Mouse (Mus musculus) gastrocnemius, postnatal 4 days (tissue): Measurements from ENCODE around the gene Nubp2. TPM values are rescaled to one million over a fixed set of nuclear protein-coding genes. Genes with fewer than 3 reads are reported as not detected.

Experiments used
- total RNA-seq, 2 experiments: library from RNA; stranded (reverse); gene quantifications; 2 replicates each; pipeline ENCODE4 v1.2.3; 2021

Nubp2 gene
- total RNA-seq, 2 experiments from 2014 or later, result 19.2 to 21.4 TPM

Other genes starting within 250 kb of the Nubp2 start
- gene Slc9a3r2, start 236.0 kb downstream of the Nubp2 start, total RNA-seq, result 10 to 100 TPM; 35.4 to 35.6 TPM
- gene Npw, start 227.9 kb downstream of the Nubp2 start, total RNA-seq, result not detected
- gene Zfp598, start 216.7 kb downstream of the Nubp2 start, total RNA-seq, result 10 to 100 TPM; 25.7 to 29.6 TPM
- under 1 TPM; 0.13 to 0.15 TPM for gene Syngr3, start 196.4 kb downstream of the Nubp2 start, total RNA-seq
- gene Gfer, start 190.2 kb downstream of the Nubp2 start, total RNA-seq, result 10 to 100 TPM; 22.9 to 24.6 TPM
- gene Noxo1, start 190.1 kb downstream of the Nubp2 start, total RNA-seq, result 1 to 10 TPM; 2.2 to 3.3 TPM
- gene Tbl3, start 178.7 kb downstream of the Nubp2 start, total RNA-seq, result 10 to 100 TPM; 19.1 to 20.4 TPM
- under 1 TPM in 1 of 2 experiments, not detected in 1; 0.23 TPM for gene Rnf151, start 168.3 kb downstream of the Nubp2 start, total RNA-seq
- gene Rps2, start 168.2 kb downstream of the Nubp2 start, total RNA-seq, result 100 to 1,000 TPM; 750 to 839 TPM
- 100 to 1,000 TPM; 383 to 407 TPM for gene Ndufb10, start 161.9 kb downstream of the Nubp2 start, total RNA-seq
- gene Rpl3l, start 158.5 kb downstream of the Nubp2 start, total RNA-seq, result 100 to 1,000 TPM; 215 to 219 TPM
- gene Msrb1, start 149.7 kb downstream of the Nubp2 start, total RNA-seq, result 100 to 1,000 TPM in 1 of 2 experiments, 10 to 100 TPM in 1; 91.8 to 101 TPM
- not detected for gene Hs3st6, start 133.4 kb downstream of the Nubp2 start, total RNA-seq
- not detected for gene Meiob, start 82.1 kb downstream of the Nubp2 start, total RNA-seq
- 10 to 100 TPM; 65.5 to 68.8 TPM for gene Hagh, start 46.2 kb downstream of the Nubp2 start, total RNA-seq
- gene Fahd1, start 36.0 kb downstream of the Nubp2 start, total RNA-seq, result 10 to 100 TPM; 26.4 to 29.0 TPM
- gene Igfals, start 20.4 kb downstream of the Nubp2 start, total RNA-seq, result 1 to 10 TPM; 3.1 to 6.4 TPM
- 10 to 100 TPM; 29.0 to 32.3 TPM for gene Spsb3, start 294 bp upstream of the Nubp2 start, total RNA-seq
- 10 to 100 TPM; 27.8 to 28.0 TPM for gene Eme2, start 8.7 kb upstream of the Nubp2 start, total RNA-seq
- 10 to 100 TPM; 93.0 to 94.7 TPM for gene Mrps34, start 8.8 kb upstream of the Nubp2 start, total RNA-seq
- gene Nme3, start 10.2 kb upstream of the Nubp2 start, total RNA-seq, result 10 to 100 TPM; 10.3 to 14.5 TPM
- gene Mapk8ip3, start 50.6 kb upstream of the Nubp2 start, total RNA-seq, result 10 to 100 TPM; 50.0 to 51.1 TPM
- 10 to 100 TPM; 41.7 to 44.3 TPM for gene Jpt2, start 74.3 kb upstream of the Nubp2 start, total RNA-seq
- gene Cramp1l, start 129.4 kb upstream of the Nubp2 start, total RNA-seq, result 10 to 100 TPM; 13.9 to 14.9 TPM
- gene Ift140, start 129.7 kb upstream of the Nubp2 start, total RNA-seq, result 10 to 100 TPM in 1 of 2 experiments, 1 to 10 TPM in 1; 9.0 to 10.1 TPM
- gene Tmem204, start 197.2 kb upstream of the Nubp2 start, total RNA-seq, result 10 to 100 TPM; 14.6 to 19.9 TPM
- gene Telo2, start 229.6 kb upstream of the Nubp2 start, total RNA-seq, result 10 to 100 TPM; 23.5 to 27.8 TPM
- 10 to 100 TPM in 1 of 2 experiments, 1 to 10 TPM in 1; 6.0 to 12.6 TPM for gene Ptx4, start 234.4 kb upstream of the Nubp2 start, total RNA-seq
- 10 to 100 TPM; 23.0 to 25.0 TPM for gene Clcn7, start 247.0 kb upstream of the Nubp2 start, total RNA-seq